Mouse (Mus musculus) 416B (cell line): Measurements from ENCODE around the gene Pfdn5.

Source experiments
- DNase-seq: peaks from one replicate; pipeline ENCODE4 v3.0.0; 2011; ENCODE audit warnings: low read depth

The Pfdn5 gene

GRCm38 (mm10) chr15:102376453-102377162, 50.7 kb downstream of the Pfdn5 start:
- DNase-seq, result peak; percentile 68

- DNase-seq, result peak; percentile 85
These were observed 51.2 kb downstream of the Pfdn5 start for GRCm38 (mm10) chr15:102377163-102377543.

GRCm38 (mm10) chr15:102377810-102378262, 51.9 kb downstream of the Pfdn5 start:
- peak; percentile 80 for DNase-seq
